Mouse (Mus musculus) forebrain, postnatal 0 days (tissue): ENCODE measurements around the gene Rnf181. TPM values are rescaled to one million over a fixed set of nuclear protein-coding genes. Genes with fewer than 3 reads are reported as not detected.

Experiments used
- ATAC-seq: fragments of 200-750 bp; cut with Nextera tagmentation; 2 replicates; pipeline ENCODE4 v1.8.0; 2017; ENCODE audit warnings: mild to moderate bottlenecking, moderate library complexity
- DNase-seq: peaks from one replicate; pipeline ENCODE4 v3.0.0-alpha.2; 2015
- H3K27ac ChIP-seq: fragments of 300-500 bp; sonication (generic); 2 replicates; pipeline ENCODE4 v1.5.1; 2014; ENCODE audit warnings: low read depth, mild to moderate bottlenecking, antibody characterized with exemption, low read length, moderate library complexity, mixed read lengths
- H3K27me3 ChIP-seq: fragments of 300-500 bp; sonication (generic); 2 replicates; pipeline ENCODE4 v1.6.1; 2014; ENCODE audit warnings: mild to moderate bottlenecking, low read length, mixed read lengths; ENCODE audit not compliant: insufficient read depth
- H3K36me3 ChIP-seq: fragments of 300-500 bp; sonication (generic); 2 replicates; pipeline ENCODE4 v1.6.1; 2014; ENCODE audit warnings: mild to moderate bottlenecking, moderate library complexity; ENCODE audit not compliant: insufficient read depth
- H3K4me1 ChIP-seq: fragments of 300-500 bp; sonication (generic); 2 replicates; pipeline ENCODE4 v1.6.1; 2014; ENCODE audit warnings: antibody characterized with exemption; ENCODE audit not compliant: insufficient read depth
- H3K4me2 ChIP-seq: fragments of 300-500 bp; sonication (generic); 2 replicates; pipeline ENCODE4 v1.6.1; 2014; ENCODE audit warnings: low read depth, mild to moderate bottlenecking, moderate library complexity
- H3K4me3 ChIP-seq: fragments of 300-500 bp; sonication (generic); 2 replicates; pipeline ENCODE4 v1.5.1; 2014; ENCODE audit warnings: low read depth, low read length, mixed read lengths
- H3K9ac ChIP-seq: fragments of 300-500 bp; sonication (generic); 2 replicates; pipeline ENCODE4 v1.6.1; 2014; ENCODE audit warnings: mild to moderate bottlenecking
- H3K9me3 ChIP-seq: fragments of 300-500 bp; sonication (generic); 2 replicates; pipeline ENCODE4 v1.6.1; 2016; ENCODE audit warnings: low read length
- CTCF ChIP-seq: sonication (generic); IDR thresholded peaks from 2 replicates; pipeline ENCODE4 v1.5.1; 2016; ENCODE audit warnings: antibody characterized with exemption, control low read depth, low read depth
- WGBS: fragments of 180-500 bp; shearing (Covaris S2); extraction: QIAGEN DNeasy Blood & Tissue Kit; methylation state at CpG from one replicate; pipeline ENCODE4 v1.1.7; 2014; 5-methylcytosine and 5-hydroxymethylcytosine counted together
- polyA plus RNA-seq: library from polyadenylated mRNA; unstranded; fragments of >200 nt; fragmentation: Nextera tagmentation; extraction: Ambion mirVana; gene quantifications from 2 replicates; pipeline ENCODE4 v1.2.1, GENCODE M21; 2015
- total RNA-seq: library from RNA; depleted of rRNA; stranded (reverse); fragments of >200 nt; gene quantifications from 2 replicates; pipeline ENCODE4 v1.2.3, GENCODE M21; 2014

The Rnf181 gene
- total and polyA plus RNA-seq, 2 experiments from 2014 or later, result 76.3 to 117 TPM

- no peak overlapping the region for H3K9ac ChIP-seq
- no peak for ATAC-seq
These were observed 24.2 kb upstream of the Rnf181 start for GRCm38 (mm10) chr6:72390795-72391521.

GRCm38 (mm10) chr6:72389941-72390771, 23.4 kb upstream of the Rnf181 start, which contains the start of gene Vamp8:
Gene Vamp8 (minus strand): TSS chr6:72390703.
- Histone ChIP-seq H3K9ac (peak within 1 kb of the TSS; percentile 18; the same call in 1 of the 2 replicates), H3K27me3 (no peaks in the 10 kb centered on the region; the same call in 1 of the 2 replicates), H3K4me2 (peak within 1 kb of the TSS; percentile 51), H3K4me3 (peak within 1 kb of the TSS; percentile 27), H3K36me3 (no peaks in the 10 kb centered on the region), H3K9me3 (no peaks in the 10 kb centered on the region), H3K27ac (peak within 1 kb of the TSS; percentile 36; the same call in 1 of the 2 replicates), H3K4me1 (0 out of 2 replicates have a peak, but pooled peaks cover 4% of the 10 kb centered on the region)
- under 1% methylated on average over 33 of the region's 33 CpGs for WGBS
- DNase-seq (peak; percentile 17), ATAC-seq (peak; percentile 16; the same call in 1 of the 2 replicates)
- TF ChIP-seq CTCF, result no peak

More at GRCm38 (mm10) chr6:72390795-72391521, 24.2 kb upstream of the Rnf181 start:
- 0 out of 2 replicates have a peak, but pooled peaks cover 4% of the 10 kb centered on the region for H3K4me1 ChIP-seq
- no peaks in the 10 kb centered on the region for H3K36me3 ChIP-seq
- H3K4me2 ChIP-seq, result peak overlapping the region; percentile 51
- H3K4me3 ChIP-seq, result no peak overlapping the region
- no peak for DNase-seq
- WGBS, result 23% methylated on average over 12 of the region's 12 CpGs
- no peaks in the 10 kb centered on the region for H3K9me3 ChIP-seq
- no peak for TF ChIP-seq CTCF
- no peaks in the 10 kb centered on the region; the same call in 1 of the 2 replicates for H3K27me3 ChIP-seq
- H3K27ac ChIP-seq, result no peak overlapping the region

- Histone ChIP-seq H3K4me1 (0 out of 2 replicates have a peak, but pooled peaks cover 4% of the 10 kb centered on the region), H3K4me3 (peak overlapping the region; percentile 27; the same call in 1 of the 2 replicates), H3K9me3 (no peaks in the 10 kb centered on the region), H3K36me3 (no peaks in the 10 kb centered on the region), H3K27me3 (no peaks in the 10 kb centered on the region; the same call in 1 of the 2 replicates), H3K9ac (peak overlapping the region; percentile 18; the same call in 1 of the 2 replicates), H3K4me2 (peak overlapping the region; percentile 51), H3K27ac (no peak overlapping the region)
- no peak for ATAC-seq
- no peak for DNase-seq
- 40% methylated on average over 13 of the region's 13 CpGs for WGBS
- TF ChIP-seq CTCF, result no peak
These were observed 22.8 kb upstream of the Rnf181 start for GRCm38 (mm10) chr6:72389471-72389940.

GRCm38 (mm10) chr6:72388791-72389329, 22.1 kb upstream of the Rnf181 start:
- ATAC-seq, result no peak
- WGBS, result 90% methylated on average over 6 of the region's 6 CpGs

GRCm38 (mm10) chr6:72388266-72388665, 21.5 kb upstream of the Rnf181 start:
- Histone ChIP-seq H3K36me3 (no peaks in the 10 kb centered on the region), H3K9ac (no peak overlapping the region), H3K4me3 (no peak overlapping the region), H3K27ac (no peak overlapping the region), H3K9me3 (no peaks in the 10 kb centered on the region), H3K4me1 (0 out of 2 replicates have a peak, but pooled peaks cover 4% of the 10 kb centered on the region), H3K27me3 (no peaks in the 10 kb centered on the region; the same call in 1 of the 2 replicates), H3K4me2 (no peak overlapping the region)
- ATAC-seq (no peak), DNase-seq (no peak)
- no peak for TF ChIP-seq CTCF
- 75% methylated on average over 10 of the region's 10 CpGs for WGBS

More at GRCm38 (mm10) chr6:72388791-72389329, 22.1 kb upstream of the Rnf181 start:
- no peaks in the 10 kb centered on the region; the same call in 1 of the 2 replicates for H3K27me3 ChIP-seq
- no peak for TF ChIP-seq CTCF
- no peak overlapping the region for H3K9ac ChIP-seq
- no peak overlapping the region for H3K4me2 ChIP-seq
- H3K4me1 ChIP-seq, result 0 out of 2 replicates have a peak, but pooled peaks cover 4% of the 10 kb centered on the region
- H3K36me3 ChIP-seq, result no peaks in the 10 kb centered on the region
- DNase-seq, result no peak
- no peak overlapping the region for H3K27ac ChIP-seq
- no peak overlapping the region for H3K4me3 ChIP-seq
- no peaks in the 10 kb centered on the region for H3K9me3 ChIP-seq

- no peak overlapping the region for H3K27ac ChIP-seq
- no peak overlapping the region for H3K9ac ChIP-seq
- H3K4me1 ChIP-seq, result 0 out of 2 replicates have a peak, but pooled peaks cover 4% of the 10 kb centered on the region
- H3K4me3 ChIP-seq, result no peak overlapping the region
- H3K4me2 ChIP-seq, result no peak overlapping the region
- no peaks in the 10 kb centered on the region for H3K36me3 ChIP-seq
- TF ChIP-seq CTCF, result no peak
- no peaks in the 10 kb centered on the region for H3K9me3 ChIP-seq
- ATAC-seq (no peak), DNase-seq (no peak)
- WGBS, result 71% methylated on average over 3 of the region's 3 CpGs
- H3K27me3 ChIP-seq, result no peaks in the 10 kb centered on the region; the same call in 1 of the 2 replicates
These were observed 21.1 kb upstream of the Rnf181 start for GRCm38 (mm10) chr6:72387816-72388215.
